Mouse (Mus musculus) kidney, adult 2 months (tissue): ENCODE measurements around the gene Rasal3. TPM values are rescaled to one million over a fixed set of nuclear protein-coding genes. Genes with fewer than 3 reads are reported as not detected.
A peak's percentile ranks its signal among the peaks of the same experiment; 100 is the strongest.

Experiments
- DNase-seq: peaks from one replicate; pipeline ENCODE4 v3.0.0; 2021
- H3K27ac ChIP-seq: fragments of 200-500 bp; 2 replicates; pipeline ENCODE4 v1.5.1; 2012; ENCODE audit warnings: low read depth, low read length, control low read depth, inconsistent platforms; ENCODE audit not compliant: insufficient read depth
- H3K27me3 ChIP-seq: fragments of 200-500 bp; replicated peaks from 2 replicates; pipeline ENCODE4 v1.6.1; 2012; ENCODE audit warnings: mild to moderate bottlenecking, moderate library complexity, low read length, inconsistent platforms; ENCODE audit not compliant: control insufficient read depth, insufficient read depth
- H3K36me3 ChIP-seq: fragments of 200-500 bp; 2 replicates; pipeline ENCODE4 v1.6.1; 2012; ENCODE audit warnings: mild to moderate bottlenecking, moderate library complexity, low read length, inconsistent platforms; ENCODE audit not compliant: control insufficient read depth, insufficient read depth
- H3K4me1 ChIP-seq: fragments of 200-500 bp; 2 replicates; pipeline ENCODE4 v1.6.1; 2011; ENCODE audit warnings: low read length; ENCODE audit not compliant: control insufficient read depth, insufficient read depth
- H3K4me3 ChIP-seq: fragments of 200-500 bp; 2 replicates; pipeline ENCODE4 v1.5.1; 2011; ENCODE audit warnings: mild to moderate bottlenecking, low read depth, low read length, control low read depth; ENCODE audit not compliant: insufficient read depth
- CTCF ChIP-seq: fragments of 200-500 bp; conservative IDR thresholded peaks from 2 replicates; pipeline ENCODE4 v1.5.1; 2011; ENCODE audit warnings: low read depth, mild to moderate bottlenecking, control low read depth, low read length, moderate library complexity, mixed read lengths; ENCODE audit not compliant: insufficient read depth, insufficient read length
- POLR2A ChIP-seq: fragments of 200-500 bp; IDR thresholded peaks from one replicate; pipeline ENCODE4 v1.6.1; 2011; ENCODE audit warnings: low read depth, low read length, control low read depth
- WGBS: fragments of 180-500 bp; shearing (Covaris S2); methylation state at CpG from one replicate; pipeline ENCODE4 v1.1.7; 2018; 5-methylcytosine and 5-hydroxymethylcytosine counted together
- polyA plus RNA-seq: library from polyadenylated mRNA; depleted of rRNA; stranded (reverse); fragments of >200 nt; gene quantifications from 2 replicates; pipeline ENCODE4 v1.2.3, GENCODE M21; 2012

The Rasal3 gene
- polyA plus RNA-seq, 1 experiment: 8.7 TPM

GRCm38 (mm10) chr17:32354211-32354610 lies 49.2 kb downstream of the Rasal3 start:
- TF ChIP-seq CTCF (no peak), POLR2A (no peak)
- Histone ChIP-seq H3K27me3 (no peaks in the 10 kb centered on the region), H3K4me1 (peaks cover 10% of the 10 kb centered on the region), H3K36me3 (peaks cover 8% of the 10 kb centered on the region; the same call in 1 of the 2 replicates), H3K4me3 (no peak overlapping the region), H3K27ac (peak overlapping the region; percentile 31)
- DNase-seq: no peak
- WGBS: 47% methylated on average over 5 of the region's 5 CpGs

GRCm38 (mm10) chr17:32353696-32354095 lies 49.7 kb downstream of the Rasal3 start:
- Histone ChIP-seq H3K4me3 (no peak overlapping the region), H3K4me1 (peaks cover 12% of the 10 kb centered on the region), H3K36me3 (peaks cover 8% of the 10 kb centered on the region; the same call in 1 of the 2 replicates), H3K27ac (peak overlapping the region; percentile 54; the same call in 1 of the 2 replicates), H3K27me3 (no peaks in the 10 kb centered on the region)
- peak; percentile 98 for DNase-seq
- WGBS: 36% methylated on average over 4 of the region's 4 CpGs
- TF ChIP-seq CTCF: no peak
- no peak for TF ChIP-seq POLR2A

- peaks cover 4% of the 10 kb centered on the region; the same call in 1 of the 2 replicates for H3K36me3 ChIP-seq
- H3K27ac ChIP-seq: no peak overlapping the region
- no peak for DNase-seq
- no peaks in the 10 kb centered on the region for H3K27me3 ChIP-seq
- H3K4me1 ChIP-seq: peaks cover 12% of the 10 kb centered on the region
- H3K4me3 ChIP-seq: no peak overlapping the region
- TF ChIP-seq POLR2A: no peak
- TF ChIP-seq CTCF: no peak
Observed at GRCm38 (mm10) chr17:32351726-32352125, 51.7 kb downstream of the Rasal3 start.

- 80% methylated on average over 3 of the region's 3 CpGs for WGBS
- no peak for TF ChIP-seq POLR2A
- no peak for TF ChIP-seq CTCF
- peaks cover 4% of the 10 kb centered on the region; the same call in 1 of the 2 replicates for H3K36me3 ChIP-seq
- no peak overlapping the region for H3K27ac ChIP-seq
- H3K4me3 ChIP-seq: no peak overlapping the region
- no peaks in the 10 kb centered on the region for H3K27me3 ChIP-seq
- DNase-seq: no peak
- peaks cover 12% of the 10 kb centered on the region for H3K4me1 ChIP-seq
Observed at GRCm38 (mm10) chr17:32351269-32351668, 52.1 kb downstream of the Rasal3 start.

- TF ChIP-seq POLR2A (peak; percentile 97), CTCF (no peak)
- peak; percentile 100 for DNase-seq
Observed at GRCm38 (mm10) chr17:32350382-32350983, 52.9 kb downstream of the Rasal3 start, which contains the start of gene Akap8l. Gene Akap8l, minus strand, starts transcription at chr17:32350607.

GRCm38 (mm10) chr17:32349851-32350381 lies 53.5 kb downstream of the Rasal3 start:
- DNase-seq: no peak
- no peaks in the 10 kb centered on the region for H3K36me3 ChIP-seq
- H3K4me1 ChIP-seq: peaks cover 12% of the 10 kb centered on the region
- no peaks in the 10 kb centered on the region for H3K27me3 ChIP-seq
- peak overlapping the region; percentile 79 for H3K4me3 ChIP-seq
- peak overlapping the region; percentile 75 for H3K27ac ChIP-seq
- TF ChIP-seq POLR2A (no peak), CTCF (no peak)
- under 1% methylated on average over 24 of the region's 24 CpGs for WGBS

More at GRCm38 (mm10) chr17:32350382-32350983, 52.9 kb downstream of the Rasal3 start, which contains the start of gene Akap8l:
- Histone ChIP-seq H3K27me3 (no peaks in the 10 kb centered on the region), H3K27ac (peak within 1 kb of the TSS; percentile 75), H3K36me3 (no peaks in the 10 kb centered on the region; the same call in 1 of the 2 replicates), H3K4me3 (peak within 1 kb of the TSS; percentile 79), H3K4me1 (peaks cover 12% of the 10 kb centered on the region)
- WGBS: under 1% methylated on average over 37 of the region's 37 CpGs

GRCm38 (mm10) chr17:32349037-32349732 lies 54.2 kb downstream of the Rasal3 start:
- TF ChIP-seq POLR2A (no peak), CTCF (peak; percentile 84)
- Histone ChIP-seq H3K27me3 (no peaks in the 10 kb centered on the region), H3K36me3 (no peaks in the 10 kb centered on the region), H3K27ac (no peak overlapping the region; the same call in 1 of the 2 replicates), H3K4me1 (peaks cover 8% of the 10 kb centered on the region), H3K4me3 (peak overlapping the region; percentile 43)
- 6% methylated on average over 4 of the region's 4 CpGs for WGBS
- peak; percentile 43 for DNase-seq
